Mouse (Mus musculus) inflammation-experienced regulatory T-cells, adult 16 weeks (primary cell): ENCODE data around the gene Stag2. TPM values are rescaled to one million over a fixed set of nuclear protein-coding genes. Genes with fewer than 3 reads are reported as not detected.

Experiments used
- polyA plus RNA-seq: library from polyadenylated mRNA; unstranded; fragments of 100-300 nt; shearing (Covaris generic); gene quantifications from one replicate; pipeline ENCODE4 v1.2.1, GENCODE M21; 2017

Gene Stag2
- polyA plus RNA-seq, result 121 TPM

GRCm38 (mm10) chrX:42148788-42149556 lies at the start of gene Stag2:
Gene Stag2, plus strand, starts transcription at chrX:42149317.

Other genes starting within 250 kb of the Stag2 start
- gene Thoc2, start 228.6 kb upstream of the Stag2 start, polyA plus RNA-seq, result 170 TPM
- gene Xiap, start 89.6 kb upstream of the Stag2 start, polyA plus RNA-seq, result 14.2 TPM